ENCODE assay signal across 9 mouse cellular contexts in the genomic region with DNA sequence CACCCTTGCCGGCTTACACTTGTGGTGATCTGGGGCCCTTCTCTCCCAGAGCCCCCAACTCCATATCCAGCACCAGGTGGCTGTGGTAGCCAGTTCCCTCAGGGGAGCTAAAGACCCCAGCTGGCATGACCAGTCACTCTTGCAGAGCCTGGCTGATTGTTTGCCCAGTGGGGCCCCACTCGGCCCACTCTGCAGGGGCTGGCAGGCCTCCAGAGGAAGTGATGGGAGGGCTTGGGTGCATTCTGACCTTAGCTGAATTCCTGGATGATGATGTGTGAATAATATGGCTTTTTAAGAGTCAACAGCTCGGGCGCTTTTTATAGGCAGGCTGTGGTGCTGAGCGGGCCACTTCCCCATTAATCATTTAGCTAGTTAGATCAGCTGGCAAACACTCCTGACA. TPM values are rescaled to one million over a fixed set of nuclear protein-coding genes. Genes with fewer than 3 reads are reported as not detected.
DNase-seq lines count a peak whose midpoint lies in the region; ATAC-seq lines count a peak whose summit lies in the region.
"Had no signal": no experiment of that assay in that cellular context is flagged by ENCODE, and none has a peak within 500 bp of the region (broad histone marks: within the 10 kb centered on the region; RNA-seq: fewer than 3 reads in every experiment).

No protein-coding gene starts in this region.

- no peak overlapping the region; the same call in 1 of the 2 replicates for H3K27ac ChIP-seq in embryonic facial prominence, embryonic 14.5 days (replicated peaks; ENCODE audit: low read depth, low read length)
- no peak overlapping the region for H3K27ac ChIP-seq in hindbrain, embryonic 13.5 days
- H3K27ac ChIP-seq: liver, embryonic 15.5 days had no signal

- no peaks in the 10 kb centered on the region for H3K9me3 ChIP-seq in embryonic facial prominence, embryonic 14.5 days (ENCODE audit: control insufficient read depth, low read length)
- H3K9me3 ChIP-seq in hindbrain, embryonic 13.5 days, result no peaks in the 10 kb centered on the region
- H3K9me3 ChIP-seq: liver, embryonic 15.5 days had no signal

- peak; percentile 53; the same call in 1 of the 2 replicates for ATAC-seq in embryonic facial prominence, embryonic 14.5 days (ENCODE audit: low read depth)
- ATAC-seq in hindbrain, embryonic 13.5 days (ENCODE audit: low FRiP score), result peak; percentile 59; the same call in 1 of the 2 replicates

- peaks cover 47% of the 10 kb centered on the region for H3K4me1 ChIP-seq in embryonic facial prominence, embryonic 14.5 days (ENCODE audit: control insufficient read depth, insufficient read depth, low read length)
- peaks cover 36% of the 10 kb centered on the region for H3K4me1 ChIP-seq in hindbrain, embryonic 13.5 days (replicated peaks)
- H3K4me1 ChIP-seq: liver, embryonic 15.5 days had no signal

- H3K36me3 ChIP-seq in embryonic facial prominence, embryonic 14.5 days (ENCODE audit: control insufficient read depth, insufficient read depth, low read length), result no peaks in the 10 kb centered on the region
- H3K36me3 ChIP-seq in hindbrain, embryonic 13.5 days, result no peaks in the 10 kb centered on the region
- H3K36me3 ChIP-seq: liver, embryonic 15.5 days had no signal

- peak; percentile 44 for DNase-seq in left cerebral cortex, postnatal 4 days
- no peak for DNase-seq in left cerebral cortex, postnatal 36 days (ENCODE audit: low spot score in 2 of 2)
- peak; percentile 77 for DNase-seq in embryonic facial prominence, embryonic 14.5 days (ENCODE audit: low spot score)
- peak; percentile 55 for DNase-seq in mesoderm, embryonic 11.5 days (ENCODE audit: low read depth, low spot score)
- DNase-seq in left cerebral cortex, postnatal 14 days (ENCODE audit: low spot score in 2 of 2), result no peak
- DNase-seq in cerebellum, adult 11-12 months, result no peak
- DNase-seq: adrenal gland, adult 2 months had no signal

- WGBS in embryonic facial prominence, embryonic 14.5 days, result 25% methylated on average over 5 of the region's 5 CpGs
- WGBS in hindbrain, embryonic 13.5 days, result 23% methylated on average over 5 of the region's 5 CpGs

- intact Hi-C loops in left cerebral cortex, postnatal 4 days (cut with DNase I), result no loop called here
- intact Hi-C loops in left cerebral cortex, postnatal 36 days (cut with DNase I), result no loop called here
- intact Hi-C loops in left cerebral cortex, postnatal 14 days (cut with DNase I), result no loop called here

- 0 out of 2 replicates have a peak overlapping the region, but pooled peaks have one; percentile 5 for H3K4me2 ChIP-seq in embryonic facial prominence, embryonic 14.5 days (ENCODE audit: low read depth, low read length)
- H3K4me2 ChIP-seq in hindbrain, embryonic 13.5 days, result no peak overlapping the region
- H3K4me2 ChIP-seq: liver, embryonic 15.5 days had no signal

- H3K9ac ChIP-seq in embryonic facial prominence, embryonic 14.5 days (ENCODE audit: low read depth, low read length), result no peak overlapping the region
- H3K9ac ChIP-seq in hindbrain, embryonic 13.5 days, result no peak overlapping the region
- H3K9ac ChIP-seq: liver, embryonic 15.5 days had no signal

- H3K27me3 ChIP-seq in embryonic facial prominence, embryonic 14.5 days (replicated peaks; ENCODE audit: control insufficient read depth, insufficient read depth, low read length), result no peaks in the 10 kb centered on the region
- peaks cover 8% of the 10 kb centered on the region; the same call in 1 of the 2 replicates for H3K27me3 ChIP-seq in hindbrain, embryonic 13.5 days
- H3K27me3 ChIP-seq: liver, embryonic 15.5 days had no signal

- no peak overlapping the region for H3K4me3 ChIP-seq in embryonic facial prominence, embryonic 14.5 days (ENCODE audit: low read depth, low read length)
- H3K4me3 ChIP-seq in hindbrain, embryonic 13.5 days, result no peak overlapping the region
- H3K4me3 ChIP-seq: liver, embryonic 15.5 days had no signal

RNA-seq across cellular contexts. Expression of a gene that starts 58.6 kb away (rescaled TPM):
- total RNA-seq in left cerebral cortex, postnatal 4 days (2021), result 1 to 10 TPM; 2.3 to 3.0 TPM
- 1 to 10 TPM; 2.4 to 4.2 TPM for total RNA-seq in left cerebral cortex, postnatal 36 days (2021)
- polyA plus RNA-seq in embryonic facial prominence, embryonic 14.5 days (2014; fragmentation: Nextera tagmentation; extraction: Ambion mirVana), result 23.0 and 24.8 TPM in 2 replicates
- polyA plus RNA-seq in hindbrain, embryonic 13.5 days (2015; fragmentation: Nextera tagmentation; extraction: Ambion mirVana), result 15.3 and 17.0 TPM in 2 replicates
- 1 to 10 TPM; 2.7 to 3.4 TPM for total RNA-seq in left cerebral cortex, postnatal 14 days (2021)

Comparison
In these comparisons a context has a peak if more than half of its experiments do, and no peak if none do; other contexts are left out.
1. DNase-seq: peak in left cerebral cortex, postnatal 4 days (single experiment), embryonic facial prominence, embryonic 14.5 days (single experiment) and mesoderm, embryonic 11.5 days (single experiment); none in left cerebral cortex, postnatal 36 days (0 of 2), left cerebral cortex, postnatal 14 days (0 of 2) and cerebellum, adult 11-12 months (single experiment).